ENCODE assay signal across 9 mouse cellular contexts in the genomic region with DNA sequence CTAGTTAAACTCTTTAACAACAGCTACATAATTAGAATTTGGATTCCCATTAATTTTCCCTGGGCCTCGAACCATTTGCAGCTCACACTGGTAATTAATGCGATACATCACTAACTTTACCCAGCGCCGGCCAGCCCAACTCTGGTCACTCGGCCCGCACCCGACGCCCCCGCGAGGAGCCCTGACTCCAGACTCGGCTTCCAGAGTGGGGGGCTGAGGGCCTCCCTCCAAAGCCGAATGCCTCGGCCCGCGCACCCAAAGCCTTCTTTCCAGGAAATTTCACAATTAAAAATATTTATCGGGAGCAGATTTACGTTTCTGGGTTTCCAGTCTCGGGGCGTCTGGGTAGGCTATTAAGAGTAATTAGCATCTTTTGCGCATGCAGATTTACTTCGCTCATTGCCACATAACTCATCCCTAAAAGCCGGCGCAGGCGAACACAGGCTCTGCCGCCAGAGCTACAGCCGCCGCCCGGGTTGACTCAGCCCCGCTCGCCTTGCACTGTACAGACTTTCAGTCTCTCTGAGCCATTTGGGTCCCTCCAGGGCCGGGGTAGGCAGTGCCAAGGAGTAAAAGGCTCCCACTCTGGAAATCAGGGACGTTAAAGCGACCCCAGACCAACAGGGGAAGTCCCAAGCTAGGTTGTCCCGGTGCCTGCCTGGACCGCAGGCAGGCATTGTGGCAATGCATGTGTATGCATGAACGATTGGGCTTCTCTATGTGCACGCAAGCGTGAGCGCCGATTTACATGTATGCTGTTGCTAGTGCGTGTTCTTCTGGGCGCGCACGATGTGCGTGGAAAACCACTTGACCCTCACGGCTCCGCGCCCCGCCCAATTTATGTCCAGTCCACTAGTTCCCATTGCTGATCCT. TPM values are rescaled to one million over a fixed set of nuclear protein-coding genes. Genes with fewer than 3 reads are reported as not detected.
DNase-seq lines count a peak whose midpoint lies in the region; ATAC-seq lines count a peak whose summit lies in the region.
"Had no signal": no experiment of that assay in that cellular context is flagged by ENCODE, and none has a peak within 500 bp of the region (broad histone marks: within the 10 kb centered on the region; RNA-seq: fewer than 3 reads in every experiment).

No protein-coding gene starts in this region.

- 2% methylated on average over 49 of the region's 49 CpGs for WGBS in lung, embryonic 15.5 days
- WGBS in hindbrain, embryonic 14.5 days: 2% methylated on average over 49 of the region's 49 CpGs

- H3K4me3 ChIP-seq in lung, embryonic 15.5 days: 0 out of 2 replicates have a peak overlapping the region, but pooled peaks have one; percentile 5
- no peak overlapping the region for H3K4me3 ChIP-seq in hindbrain, embryonic 14.5 days (replicated peaks; ENCODE audit: low read length)

- peaks cover 86% of the 10 kb centered on the region for H3K27me3 ChIP-seq in lung, embryonic 15.5 days
- H3K27me3 ChIP-seq in hindbrain, embryonic 14.5 days (ENCODE audit: control insufficient read depth, insufficient read depth, low read length): peaks cover 82% of the 10 kb centered on the region

- no peak overlapping the region for H3K9ac ChIP-seq in lung, embryonic 15.5 days
- no peak overlapping the region for H3K9ac ChIP-seq in hindbrain, embryonic 14.5 days

- peak; percentile 34 for DNase-seq in adrenal gland, postnatal 14 days
- DNase-seq in adrenal gland, postnatal 36 days: no peak
- DNase-seq in lung, postnatal 14 days: no peak
- no peak for DNase-seq in hindbrain, embryonic 14.5 days (ENCODE audit: low spot score)
- peak; percentile 67 for DNase-seq in retina, postnatal 1 day
- no peak for DNase-seq in urinary bladder, postnatal 14 days (ENCODE audit: low spot score)
- DNase-seq in layer of hippocampus, adult 9-10 months (ENCODE audit: low spot score): no peak
- DNase-seq: left cerebral cortex, postnatal 4 days had no signal

- no peak overlapping the region for H3K27ac ChIP-seq in lung, embryonic 15.5 days
- peak overlapping the region; percentile 27; the same call in 1 of the 2 replicates for H3K27ac ChIP-seq in hindbrain, embryonic 14.5 days

- no peaks in the 10 kb centered on the region for H3K36me3 ChIP-seq in lung, embryonic 15.5 days
- no peaks in the 10 kb centered on the region for H3K36me3 ChIP-seq in hindbrain, embryonic 14.5 days (replicated peaks; ENCODE audit: control insufficient read depth, insufficient read depth)

- peaks cover 9% of the 10 kb centered on the region for H3K4me1 ChIP-seq in lung, embryonic 15.5 days
- peaks cover 5% of the 10 kb centered on the region; the same call in 1 of the 2 replicates for H3K4me1 ChIP-seq in hindbrain, embryonic 14.5 days (replicated peaks; ENCODE audit: control insufficient read depth, insufficient read depth, low read length)

- no peak overlapping the region for H3K4me2 ChIP-seq in lung, embryonic 15.5 days
- peak overlapping the region; percentile 36 for H3K4me2 ChIP-seq in hindbrain, embryonic 14.5 days (replicated peaks)

- no peak for ATAC-seq in lung, embryonic 15.5 days (ENCODE audit: borderline replicate concordance, extremely low read depth, low FRiP score, low TSS enrichment)
- no peak for ATAC-seq in hindbrain, embryonic 14.5 days (ENCODE audit: low FRiP score)

- H3K9me3 ChIP-seq in lung, embryonic 15.5 days: no peaks in the 10 kb centered on the region
- no peaks in the 10 kb centered on the region for H3K9me3 ChIP-seq in hindbrain, embryonic 14.5 days (ENCODE audit: control insufficient read depth, low read length)

RNA-seq across cellular contexts. Expression of gene Lbx1, which starts 12.0 kb away (rescaled TPM):
- total RNA-seq in adrenal gland, postnatal 14 days (2021): not detected in 2 replicates
- under 1 TPM; 0.10 to 0.17 TPM for total RNA-seq in adrenal gland, postnatal 36 days (2021)
- polyA plus RNA-seq in lung, embryonic 15.5 days (2015; fragmentation: Nextera tagmentation; extraction: Ambion mirVana): not detected in 2 replicates
- 18.5 and 20.4 TPM in 2 replicates for polyA plus RNA-seq in hindbrain, embryonic 14.5 days (2014; fragmentation: Nextera tagmentation; extraction: Ambion mirVana)
- total RNA-seq: left cerebral cortex, postnatal 4 days had no signal

Comparison
In these comparisons a context has a peak if more than half of its experiments do, and no peak if none do; other contexts are left out.
1. DNase-seq: peak in adrenal gland, postnatal 14 days (single experiment) and retina, postnatal 1 day (single experiment); none in adrenal gland, postnatal 36 days (0 of 2), lung, postnatal 14 days (single experiment), hindbrain, embryonic 14.5 days (single experiment), urinary bladder, postnatal 14 days (single experiment) and layer of hippocampus, adult 9-10 months (single experiment).